Mouse (Mus musculus) megakaryocyte, embryonic 14.5 days (primary cell): Measurements from ENCODE around the gene Foxc1.

Source experiments
- FLI1 ChIP-seq: IDR thresholded peaks from 2 replicates; pipeline ENCODE4 v1.6.1; 2012; ENCODE audit warnings: low read length, inconsistent platforms, mixed read lengths
- GATA1 ChIP-seq: IDR thresholded peaks from 3 replicates; pipeline ENCODE4 v1.6.1; 2012; ENCODE audit warnings: mixed read lengths, low read length, inconsistent platforms, borderline replicate concordance

GRCm38 (mm10) chr13:31818337-31818736, 11.9 kb downstream of the Foxc1 start:
- TF ChIP-seq GATA1 = no peak
- no peak for TF ChIP-seq FLI1
